Mouse (Mus musculus): Measurements from ENCODE around the gene Anxa9. TPM values are rescaled to one million over a fixed set of nuclear protein-coding genes. Genes with fewer than 3 reads are reported as not detected.

Anxa9 gene
- total and polyA plus RNA-seq, 3 experiments = 1.5 to 4.1 (median 2.5) TPM

DNA sequence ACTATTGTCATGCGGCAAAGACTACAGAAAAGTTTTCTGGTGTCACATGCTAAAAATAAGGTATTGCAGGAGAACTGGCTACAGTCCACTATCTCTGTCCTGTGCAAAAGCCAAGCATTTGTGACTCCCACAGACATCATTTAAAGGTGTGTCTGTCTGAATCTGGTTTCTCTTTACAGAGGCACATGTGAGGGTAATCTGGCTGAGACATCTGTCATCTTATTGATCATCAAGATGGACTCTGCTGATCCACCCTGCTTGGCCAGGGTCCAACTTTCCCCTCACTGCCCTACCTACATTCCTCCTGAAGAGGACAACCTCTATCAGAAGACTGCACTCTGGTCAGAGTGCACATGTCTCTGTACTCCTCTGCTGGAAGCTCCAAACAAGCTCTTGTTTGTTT, 29.8 kb downstream of the Anxa9 start:
- in situ Hi-C loops (cut with MboI; ENCODE audit: low pct_ligation_motif_present, low pct_unique_long_range_greater_than_20kb, low sequenced_read_pairs) = no loop called here
- DNase-seq (ENCODE audit: extremely low read depth) = no peak
- Histone ChIP-seq H3K79me2 (replicated peaks; ENCODE audit: control insufficient read depth, extremely low read depth, insufficient read depth, poor library complexity, severe bottlenecking) (0 out of 2 replicates have a peak, but pooled peaks cover 2% of the 10 kb centered on the region), H3K4me2 (ENCODE audit: insufficient read depth, low read depth, poor library complexity, severe bottlenecking) (no peak overlapping the region), H3K36me3 (replicated peaks in 1 of 2; ENCODE audit: control insufficient read depth in 1 of 2, insufficient read depth in 1 of 2, low read length in 1 of 2) (peaks cover 0 to 12% of the 10 kb centered on the region in 2 experiments), H3K4me3 (replicated peaks in 1 of 3; ENCODE audit: low read depth in 2 of 3, low read length in 2 of 3, poor library complexity in 1 of 3) (no peak overlapping the region), H3K27me3 (replicated peaks) (no peaks in the 10 kb centered on the region), H3K9ac (ENCODE audit: insufficient read depth, low read depth) (no peak overlapping the region), H3K9me3 (replicated peaks; ENCODE audit: low read length) (no peaks in the 10 kb centered on the region), H3K4me1 (ENCODE audit: control insufficient read depth in 1 of 2, insufficient read depth in 2 of 2) (peaks cover 0 to 32% of the 10 kb centered on the region in 2 experiments; a peak in 3 of 4 replicates), H3K27ac (ENCODE audit: insufficient read depth, low read depth) (no peak overlapping the region)
- dilution Hi-C loops (cut with MboI; ENCODE audit: extremely low pct_ligation_motif_present, extremely low pct_unique_long_range_greater_than_20kb, low sequenced_read_pairs) = no loop called here
- TF ChIP-seq KAT2A (IDR thresholded peaks at IDR 0.05; ENCODE audit: insufficient replicate concordance, low read length) = no peak
- TF ChIP-seq UBTF (IDR thresholded peaks at IDR 0.05; ENCODE audit: low read depth, low read length) = no peak
- no peak for TF ChIP-seq CHD2 (IDR thresholded peaks at IDR 0.05; ENCODE audit: low read length)
- no peak for TF ChIP-seq POLR2A (IDR thresholded peaks at IDR 0.05; ENCODE audit: low read depth, low read length)
- no peak for TF ChIP-seq PAX5 (IDR thresholded peaks at IDR 0.05; ENCODE audit: low read length)
- no peak for TF ChIP-seq MAZ (IDR thresholded peaks at IDR 0.05; ENCODE audit: low read depth, low read length)
- no peak for TF ChIP-seq IRF4 (IDR thresholded peaks at IDR 0.05; ENCODE audit: low read depth, low read length)
- no peak for TF ChIP-seq NRF1 (IDR thresholded peaks at IDR 0.05; ENCODE audit: low read depth, low read length)
- no peak for TF ChIP-seq CHD1 (IDR thresholded peaks at IDR 0.05; ENCODE audit: low read depth, low read length)
- TF ChIP-seq RCOR1 (conservative IDR thresholded peaks at IDR 0.05; ENCODE audit: low read depth, low read length) = no peak
- no peak for TF ChIP-seq EP300 (IDR thresholded peaks at IDR 0.05; ENCODE audit: low read length)

DNA sequence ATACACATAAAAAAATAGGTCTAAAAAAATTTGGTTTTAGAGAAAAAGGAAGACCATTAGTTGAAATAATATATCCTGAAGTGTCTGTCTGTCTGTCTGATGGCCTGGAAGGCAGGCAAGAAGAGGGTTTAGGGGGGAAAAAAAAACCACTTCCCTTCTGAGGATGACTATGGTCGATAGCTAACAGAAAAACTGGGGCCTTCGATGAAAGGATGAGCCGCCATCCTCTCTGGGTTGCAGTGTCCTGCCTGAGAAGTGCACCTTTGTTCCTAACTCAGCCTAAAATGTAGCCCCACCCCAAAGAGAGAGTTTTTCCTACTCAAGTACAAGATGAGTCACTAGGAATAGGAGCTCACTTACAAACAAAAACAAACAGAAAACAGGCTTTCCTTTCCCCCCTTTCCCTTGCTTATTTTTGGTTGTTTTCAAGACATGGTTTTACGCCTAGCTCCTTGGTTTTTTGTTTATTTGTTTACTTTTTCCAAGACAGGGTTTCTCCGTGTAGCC, 30.5 kb downstream of the Anxa9 start:
- no peaks in the 10 kb centered on the region for H3K9me3 ChIP-seq (replicated peaks; ENCODE audit: low read length)
- no peak overlapping the region for H3K27ac ChIP-seq (ENCODE audit: insufficient read depth, low read depth)
- peaks cover 0 to 14% of the 10 kb centered on the region in 2 experiments for H3K36me3 ChIP-seq (replicated peaks in 1 of 2; ENCODE audit: control insufficient read depth in 1 of 2, insufficient read depth in 1 of 2, low read length in 1 of 2)
- dilution Hi-C loops (cut with MboI; ENCODE audit: extremely low pct_ligation_motif_present, extremely low pct_unique_long_range_greater_than_20kb, low sequenced_read_pairs) (no loop called here), in situ Hi-C loops (cut with MboI; ENCODE audit: low pct_ligation_motif_present, low pct_unique_long_range_greater_than_20kb, low sequenced_read_pairs) (no loop called here)
- H3K27me3 ChIP-seq (replicated peaks) = no peaks in the 10 kb centered on the region
- H3K4me3 ChIP-seq (replicated peaks in 1 of 3; ENCODE audit: low read depth in 2 of 3, low read length in 2 of 3, poor library complexity in 1 of 3) = no peak overlapping the region
- no peak for DNase-seq (ENCODE audit: extremely low read depth)
- H3K79me2 ChIP-seq (replicated peaks; ENCODE audit: control insufficient read depth, extremely low read depth, insufficient read depth, poor library complexity, severe bottlenecking) = 0 out of 2 replicates have a peak, but pooled peaks cover 2% of the 10 kb centered on the region
- TF ChIP-seq CHD1 (IDR thresholded peaks at IDR 0.05; ENCODE audit: low read depth, low read length) (no peak), ZMIZ1 (IDR thresholded peaks at IDR 0.05; ENCODE audit: low read depth, low read length) (no peak), JUN (IDR thresholded peaks at IDR 0.05; ENCODE audit: insufficient read depth, low read depth, low read length) (no peak), MYC (IDR thresholded peaks at IDR 0.05; ENCODE audit: low read depth, low read length) (no peak), GABPA (IDR thresholded peaks at IDR 0.05; ENCODE audit: insufficient replicate concordance, low read depth, low read length) (no peak), CHD2 (IDR thresholded peaks at IDR 0.05; ENCODE audit: low read length) (no peak), POLR2AphosphoS2 (IDR thresholded peaks at IDR 0.05; ENCODE audit: low read depth, low read length) (no peak), NELFE (IDR thresholded peaks at IDR 0.05; ENCODE audit: low read depth, low read length) (no peak), POLR2A (IDR thresholded peaks at IDR 0.05; ENCODE audit: low read depth, low read length) (no peak), ZNF384 (IDR thresholded peaks at IDR 0.05; ENCODE audit: low read depth, low read length) (no peak), MAFK (IDR thresholded peaks at IDR 0.05; ENCODE audit: insufficient replicate concordance, low read length) (no peak)
- H3K9ac ChIP-seq (ENCODE audit: insufficient read depth, low read depth) = no peak overlapping the region
- H3K4me1 ChIP-seq (ENCODE audit: control insufficient read depth in 1 of 2, insufficient read depth in 2 of 2) = peaks cover 0 to 32% of the 10 kb centered on the region in 2 experiments; a peak in 3 of 4 replicates
- H3K4me2 ChIP-seq (ENCODE audit: insufficient read depth, low read depth, poor library complexity, severe bottlenecking) = no peak overlapping the region

Measured in CH12.LX (cell line).